Mouse (Mus musculus) C2C12 (cell line): Measurements from ENCODE around the gene Med12l.

Experiments used
- CTCF ChIP-seq: IDR thresholded peaks from one replicate; pipeline ENCODE4 v1.5.1; 2011; ENCODE audit not compliant: control insufficient read depth, insufficient read depth, insufficient read length
- MYOG ChIP-seq: IDR thresholded peaks from one replicate; pipeline ENCODE4 v1.6.1; 2011; ENCODE audit not compliant: control insufficient read depth, insufficient read length; ENCODE audit errors: extremely low read depth

DNA sequence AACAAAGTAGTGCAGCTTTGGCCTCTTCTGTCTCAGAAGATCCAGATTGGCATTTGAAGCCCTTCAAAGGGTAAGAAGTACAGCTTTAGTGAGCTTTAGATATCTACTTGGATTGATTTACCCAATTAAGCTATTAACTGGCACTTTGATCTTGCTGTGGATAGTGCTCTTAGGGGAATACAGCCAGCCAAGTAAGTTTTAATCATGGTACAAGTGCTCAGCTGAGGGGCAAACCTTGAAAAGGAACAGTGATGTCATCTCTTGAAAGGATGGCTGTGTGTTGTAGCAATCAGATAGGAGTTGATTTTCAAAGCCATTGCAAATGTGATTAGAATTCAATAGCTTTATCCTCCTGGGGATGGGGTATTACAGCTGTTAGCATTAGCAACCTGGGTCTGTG is 176.5 kb downstream of the Med12l start:
- TF ChIP-seq MYOG = no peak
- no peak for TF ChIP-seq CTCF
